Mouse (Mus musculus): ENCODE measurements at regions not wholly inside any gene's neighbourhood (a gene's known extent, or its start where the extent isn't known, plus 50 kb on each side); places are given as distances from the start of the nearest gene placed in this dataset.

DNA sequence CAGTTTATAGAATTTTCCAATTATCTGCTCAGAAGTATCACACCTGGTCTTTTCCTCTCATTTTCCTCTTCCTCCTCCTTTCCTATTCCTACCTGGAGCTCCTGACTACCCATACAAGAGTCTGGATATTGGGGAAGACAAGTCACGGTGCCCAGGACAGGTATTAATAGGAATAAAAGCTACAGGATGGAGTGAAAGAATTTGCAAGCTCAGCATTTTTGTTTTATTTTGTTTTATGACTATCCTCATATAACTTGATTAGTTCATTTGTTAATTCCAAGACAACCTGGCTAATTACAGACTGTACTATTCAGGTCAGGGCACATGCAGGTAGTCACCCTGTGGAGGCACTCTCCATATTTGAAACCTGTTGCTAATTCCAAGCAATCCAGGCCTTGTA lies 72.0 kb downstream of the Rassf10 start:
- TF ChIP-seq CTCF (IDR thresholded peaks at IDR 0.05; ENCODE audit: borderline replicate concordance, extremely low read depth, insufficient read depth, insufficient read length) (no peak), POLR2A (IDR thresholded peaks at IDR 0.05; ENCODE audit: borderline replicate concordance, extremely low read depth, insufficient read depth, insufficient read length, poor library complexity, severe bottlenecking) (no peak)

All from brain, embryonic 14.5 days (tissue).